Mouse (Mus musculus): ENCODE measurements around the gene Nab2.
"Not testable (repeated sequence)": the region's sequence is repeated elsewhere in the genome, so short reads cannot be mapped to it uniquely, and the experiment has no call there.

Nab2 gene

DNA sequence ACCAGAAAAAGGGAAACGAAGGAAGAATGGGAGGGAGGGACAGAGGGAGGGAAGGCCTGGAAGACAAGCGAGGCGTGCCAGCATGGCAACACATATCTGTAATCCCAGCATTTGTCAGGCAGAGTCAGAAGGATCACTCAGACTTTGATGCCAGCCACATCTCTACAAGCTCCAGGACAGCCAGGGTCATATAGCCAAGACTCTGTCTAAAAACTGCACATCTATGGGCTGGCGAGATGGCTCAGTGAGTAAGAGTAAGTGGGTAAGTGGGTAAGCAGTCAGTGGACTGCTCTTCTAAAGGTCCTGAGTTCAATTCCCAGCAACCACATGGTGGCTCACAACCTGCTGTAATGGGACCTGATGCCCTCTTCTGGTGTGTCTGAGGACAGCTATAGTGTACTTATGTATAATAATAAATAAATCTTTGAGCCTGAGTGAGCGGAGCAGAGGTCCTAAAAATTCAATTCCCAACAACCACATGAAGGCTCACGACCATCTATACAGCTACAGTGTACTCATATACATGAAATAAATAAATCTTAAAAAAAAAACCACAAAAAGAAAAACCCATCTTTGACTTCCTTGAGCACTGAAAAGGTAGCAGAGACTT, 5.8 kb upstream of the Nab2 start:
- DNase-seq (ENCODE audit: low read depth, low spot score) = no peak

GRCm38 (mm10) chr10:127671276-127671675, 2.9 kb upstream of the Nab2 start:
- peak; percentile 25 for DNase-seq (ENCODE audit: low read depth, low spot score)

DNA sequence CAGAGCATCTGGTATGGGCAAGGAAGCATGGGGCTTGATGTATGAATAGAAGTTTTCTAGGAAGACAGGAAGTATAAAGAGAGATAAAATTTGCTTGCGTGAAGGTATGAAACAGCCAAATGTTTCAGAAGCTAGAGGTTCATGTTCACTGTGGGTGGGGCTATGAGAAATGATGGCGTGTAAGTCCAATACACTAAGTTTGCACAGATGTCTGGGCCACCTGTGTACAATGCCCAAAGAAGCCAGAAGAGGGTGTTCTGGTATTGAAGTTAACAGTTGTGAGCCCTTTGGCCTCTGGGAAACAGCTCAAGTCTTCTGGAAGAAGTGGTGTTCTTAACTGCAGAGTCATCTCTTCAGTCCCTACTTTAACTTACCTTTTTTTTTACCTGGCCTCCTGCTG, 1.8 kb upstream of the Nab2 start:
- no peak for DNase-seq (ENCODE audit: low read depth, low spot score)

DNA sequence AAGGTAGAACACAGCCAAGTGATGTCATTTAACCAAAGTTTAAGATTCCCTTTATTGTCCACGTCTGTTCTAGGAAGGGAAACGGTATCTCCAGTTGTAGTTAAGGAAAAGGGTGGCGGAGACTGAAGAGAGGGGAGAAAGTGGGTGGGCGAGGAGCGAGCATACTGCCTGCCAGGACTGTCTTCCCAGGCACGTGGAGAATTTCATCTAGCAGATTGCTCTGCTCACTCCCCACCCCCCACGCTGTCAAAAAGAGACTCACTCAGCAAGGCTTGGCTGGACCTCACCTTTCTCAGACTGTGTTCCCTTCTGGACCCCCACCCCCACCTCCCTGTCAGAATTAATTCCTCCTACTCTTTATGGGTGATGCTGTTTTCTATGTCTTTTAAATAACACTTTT, 802 bp upstream of the Nab2 start:
- no peak for DNase-seq (ENCODE audit: low read depth, low spot score)

DNA sequence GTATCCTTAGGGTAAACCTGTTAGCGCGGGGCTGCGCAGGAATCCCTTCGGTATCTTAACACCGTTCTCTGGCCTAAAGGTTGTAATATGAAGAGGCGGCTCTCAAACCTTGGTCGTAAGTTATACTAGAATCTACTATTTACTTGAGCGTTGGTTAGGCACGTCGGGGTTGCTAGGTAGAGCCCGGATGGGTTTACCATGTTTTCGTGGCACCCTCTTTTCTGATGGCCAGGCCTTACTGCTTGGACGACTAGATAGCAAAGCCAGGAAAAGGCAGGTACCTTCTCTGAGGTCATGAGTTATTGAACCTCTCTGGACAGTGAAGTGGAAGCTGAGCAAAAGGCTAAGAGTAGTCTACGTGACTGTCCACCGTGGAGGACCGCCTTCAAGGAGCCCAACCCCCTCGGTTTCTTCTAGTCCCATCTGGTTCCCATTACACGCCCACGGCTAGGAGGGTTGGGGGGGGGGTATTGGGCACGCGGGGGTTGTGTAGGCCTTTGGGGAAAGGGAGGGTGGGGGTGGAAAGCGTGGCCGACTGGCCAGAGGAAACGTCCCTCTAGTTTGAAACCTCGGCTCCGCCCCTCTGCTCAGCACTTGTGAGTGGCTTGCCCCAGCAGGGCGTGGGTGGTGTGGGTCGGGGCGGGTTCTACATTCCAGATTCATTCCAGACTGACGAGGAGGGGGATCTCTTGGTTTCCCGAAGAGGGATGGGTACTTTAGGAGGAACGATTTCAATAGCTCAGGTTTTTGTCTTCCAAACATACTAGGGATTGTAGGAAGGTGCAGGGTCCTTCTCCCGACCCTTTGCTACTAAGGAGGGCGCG, 887 bp downstream of the Nab2 start:
- DNase-seq (ENCODE audit: low read depth, low spot score) = no peak

DNA sequence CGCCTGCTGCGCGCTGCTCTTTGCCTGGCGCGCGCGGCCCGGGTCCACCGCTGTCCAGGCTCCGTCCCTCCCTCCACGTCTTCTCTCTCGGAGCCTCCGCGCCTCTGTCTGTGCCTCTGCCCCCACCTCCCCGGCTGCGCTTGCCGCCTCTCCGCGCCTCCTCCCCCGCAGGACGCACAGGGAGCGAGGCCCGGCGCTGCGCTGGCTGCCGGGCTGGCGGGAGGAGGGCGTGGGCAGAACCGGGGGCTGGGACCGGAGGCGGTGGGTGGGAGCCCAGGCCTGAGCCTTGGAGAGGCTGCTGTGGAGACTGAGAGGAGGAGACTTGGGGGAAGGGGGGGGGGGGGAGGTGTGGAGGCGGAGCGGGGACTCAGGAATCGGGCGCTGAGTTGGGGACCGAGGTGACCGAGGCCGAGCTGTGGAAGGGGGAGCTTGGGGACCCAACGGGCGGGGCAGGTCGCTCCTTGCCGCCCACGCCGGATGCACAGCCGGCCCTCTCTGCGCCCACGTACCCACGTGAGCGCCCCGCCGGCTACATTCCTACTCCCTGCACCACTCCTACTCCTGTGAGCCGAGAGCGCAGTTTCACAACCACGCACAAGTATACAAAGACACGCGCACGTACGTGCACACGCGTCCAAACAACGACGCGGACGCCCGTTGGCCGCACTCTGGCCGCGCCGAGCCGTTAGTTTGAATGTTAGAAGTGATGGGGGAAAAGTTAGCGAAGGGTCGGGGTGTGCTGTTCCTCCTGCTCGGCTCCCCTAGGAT, 1.7 kb downstream of the Nab2 start, which contains the start of gene Nemp1:
Gene Nemp1 (plus strand): TSS at position 401 of the 768 bp plus-strand sequence.
- DNase-seq (ENCODE audit: low read depth, low spot score) = no peak

DNA sequence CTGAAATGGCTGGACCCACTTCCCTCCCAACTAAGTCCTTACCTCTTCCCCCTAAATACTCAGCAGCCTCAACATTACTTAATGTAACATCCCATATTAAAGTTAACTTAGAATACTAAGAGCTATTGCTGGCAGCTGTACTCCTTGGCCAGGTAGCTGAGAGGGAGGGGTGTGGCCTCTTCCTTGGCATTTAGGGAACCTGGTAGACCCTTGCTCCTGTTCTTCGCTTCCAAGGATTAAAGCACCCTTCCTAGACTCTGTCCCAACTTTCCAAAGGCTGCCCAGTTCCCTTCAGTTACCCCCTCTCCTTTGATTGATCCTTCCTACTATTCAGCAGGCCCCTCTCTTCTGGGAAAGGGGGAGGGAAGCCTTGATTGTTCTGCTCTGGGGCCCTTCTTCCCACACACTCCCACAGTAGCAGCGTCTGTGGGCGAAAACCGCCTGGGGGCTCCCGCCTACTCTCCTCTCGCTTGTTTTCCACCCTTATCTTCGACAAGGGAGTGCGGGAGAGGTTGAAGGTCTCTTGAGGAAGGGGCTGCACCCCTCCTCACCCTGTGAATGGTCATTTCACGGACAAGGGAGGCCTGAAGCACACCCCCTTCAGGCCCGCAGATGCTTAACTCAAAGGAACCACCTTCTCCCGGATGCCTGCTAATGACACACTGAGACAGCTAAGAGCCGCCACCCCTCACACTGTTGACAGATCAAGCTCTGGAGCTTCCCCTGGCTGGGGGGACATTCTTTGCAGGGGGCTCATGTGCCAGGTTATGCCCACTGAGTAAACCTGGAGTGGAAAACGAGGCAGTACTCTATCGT, 2.8 kb downstream of the Nab2 start:
- DNase-seq (ENCODE audit: low read depth, low spot score) = no peak

GRCm38 (mm10) chr10:127664891-127665290, 3.5 kb downstream of the Nab2 start:
- no peak for DNase-seq (ENCODE audit: low read depth, low spot score)

DNA sequence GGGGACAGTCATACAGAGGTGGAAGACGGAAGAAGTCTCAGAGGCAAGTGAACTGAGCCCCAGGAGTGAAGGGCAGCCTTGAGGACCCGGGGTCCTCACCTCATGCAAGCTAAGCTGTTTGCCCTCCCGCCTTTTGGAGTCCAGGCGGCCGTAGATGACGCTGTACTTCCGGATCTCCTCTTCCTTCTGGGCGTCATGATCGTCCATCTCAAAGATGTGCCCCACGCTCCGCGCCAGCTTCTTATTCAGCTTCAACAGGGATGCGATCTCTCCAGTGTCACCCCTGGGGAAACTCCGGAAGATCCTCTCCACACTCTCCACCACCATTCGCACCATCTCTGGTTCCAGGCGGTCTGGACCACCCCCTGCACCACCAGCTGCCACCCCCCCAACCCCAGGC, 4.2 kb downstream of the Nab2 start:
- DNase-seq (ENCODE audit: low read depth, low spot score) = no peak

- no peak for DNase-seq (ENCODE audit: low read depth, low spot score)
Measured at GRCm38 (mm10) chr10:127663590-127663989, 4.8 kb downstream of the Nab2 start.

DNA sequence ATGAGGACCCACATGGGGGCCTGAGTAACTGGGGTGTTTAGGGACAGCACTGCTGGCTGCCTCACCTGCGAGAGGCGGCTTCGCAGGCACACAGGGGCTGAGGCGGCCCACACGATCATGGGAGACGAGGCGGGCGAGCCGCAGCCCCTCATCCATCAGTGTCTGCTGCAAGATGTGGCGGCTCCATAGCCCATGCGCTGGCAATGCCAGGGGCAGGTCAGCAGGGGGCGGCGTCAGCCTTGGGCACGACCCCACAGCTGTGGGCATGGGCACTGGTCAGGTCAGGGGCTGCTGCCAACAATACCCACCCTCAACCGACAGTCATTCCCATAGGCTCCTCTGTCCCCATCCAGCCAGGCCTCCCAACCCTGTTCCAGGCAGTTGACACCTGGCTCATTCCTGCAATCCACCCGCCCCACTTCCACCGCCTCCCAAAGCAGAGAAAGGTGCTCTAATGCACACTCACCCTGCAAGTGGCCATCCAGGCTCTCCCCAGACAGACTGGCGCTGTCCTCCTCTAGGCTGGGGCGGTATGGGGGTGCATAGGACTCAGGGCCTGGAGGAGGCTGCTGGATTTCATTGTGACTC, 5.6 kb downstream of the Nab2 start:
- DNase-seq (ENCODE audit: low read depth, low spot score) = no peak

- no peak for DNase-seq (ENCODE audit: low read depth, low spot score)
Measured at GRCm38 (mm10) chr10:127661915-127662663, 6.3 kb downstream of the Nab2 start.

DNA sequence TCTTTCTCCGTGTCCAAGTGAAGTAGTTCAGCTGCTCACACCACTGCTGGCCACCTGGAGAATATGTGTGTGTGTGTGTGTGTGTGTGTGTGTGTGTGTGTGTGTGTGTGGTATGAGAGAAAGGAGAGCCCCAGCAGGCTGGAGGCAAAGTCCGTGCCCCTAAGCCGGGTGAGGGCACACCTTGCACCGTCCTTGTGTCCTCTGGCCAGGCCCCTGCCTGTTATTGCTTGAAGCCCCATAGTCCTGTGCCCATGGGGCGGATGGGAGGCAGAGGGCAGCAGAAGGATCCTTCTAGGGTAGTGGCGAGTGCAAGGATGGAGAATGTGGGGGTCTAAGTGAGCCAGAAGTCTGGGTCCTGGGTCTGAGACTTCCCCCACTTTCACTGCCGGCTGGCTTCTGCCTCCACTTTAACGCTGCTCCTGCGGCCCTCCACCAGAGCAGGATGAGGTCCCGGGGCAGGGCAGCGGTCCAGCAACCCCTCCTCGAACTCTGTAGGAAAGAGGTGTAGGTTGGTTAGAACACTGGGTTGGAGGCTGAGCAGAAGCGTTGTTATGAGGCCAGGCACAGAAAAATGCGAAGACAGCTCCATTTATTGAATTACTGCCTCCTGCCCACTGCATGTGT, 7.0 kb downstream of the Nab2 start:
- no peak for DNase-seq (ENCODE audit: low read depth, low spot score)

DNA sequence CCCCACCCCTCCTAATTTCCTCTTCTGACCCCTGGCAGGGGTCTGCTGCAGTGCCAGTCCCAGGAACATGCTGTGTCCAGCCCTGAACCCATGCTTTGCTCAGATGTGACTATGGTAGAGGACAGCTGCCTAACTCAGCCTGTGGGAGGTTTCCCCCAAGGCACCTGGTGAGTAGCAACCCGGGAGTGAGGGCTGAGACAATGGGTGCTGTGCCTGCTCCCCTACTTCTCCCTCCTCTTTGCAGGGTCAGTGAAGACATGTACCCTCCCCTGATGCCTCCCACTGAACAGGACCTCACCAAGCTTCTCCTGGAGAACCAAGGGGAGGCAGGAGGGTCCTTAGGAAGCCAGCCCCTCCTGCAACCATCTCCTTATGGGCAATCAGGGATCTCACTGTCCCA, 8.8 kb downstream of the Nab2 start:
- DNase-seq (ENCODE audit: low read depth, low spot score) = no peak

DNA sequence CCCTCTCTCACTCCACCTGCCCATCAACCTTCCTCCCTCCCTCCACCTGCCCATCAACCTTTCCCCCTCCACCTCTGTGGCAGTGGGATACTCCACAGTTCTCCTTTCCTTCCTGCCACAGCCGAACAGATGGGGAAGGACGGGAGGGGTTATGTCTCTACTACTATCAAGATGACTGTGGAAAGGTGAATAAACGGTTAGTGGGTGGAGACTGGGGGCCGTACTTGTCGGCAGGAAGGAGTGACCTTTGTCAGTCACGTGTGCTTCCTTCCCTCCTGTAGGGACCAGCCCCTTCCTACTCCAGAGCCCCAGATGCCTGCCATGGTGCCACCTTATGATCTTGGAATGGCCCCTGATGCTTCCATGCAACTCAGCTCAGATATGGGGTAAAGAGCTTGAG, 10.3 kb downstream of the Nab2 start:
- no peak for DNase-seq (ENCODE audit: low read depth, low spot score)

DNA sequence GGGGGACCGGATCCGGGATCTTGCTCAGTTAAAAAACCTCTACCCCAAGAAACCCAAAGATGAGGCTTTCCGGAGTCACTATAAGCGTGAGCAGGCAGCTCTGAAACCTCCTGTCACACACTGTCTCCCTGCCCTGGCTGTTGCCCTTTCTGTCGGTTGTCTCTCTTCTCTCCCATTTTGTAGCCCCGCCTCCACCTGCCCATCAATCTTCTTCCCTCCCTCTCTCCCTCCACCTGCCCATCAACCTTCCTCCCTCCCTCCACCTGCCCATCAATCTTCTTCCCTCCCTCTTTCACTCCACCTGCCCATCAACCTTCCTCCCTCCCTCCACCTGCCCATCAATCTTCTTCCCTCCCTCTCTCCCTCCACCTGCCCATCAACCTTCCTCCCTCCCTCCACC, 10.8 kb downstream of the Nab2 start:
- DNase-seq (ENCODE audit: low read depth, low spot score) = not testable (repeated sequence)

GRCm38 (mm10) chr10:127654970-127655579, 13.3 kb downstream of the Nab2 start:
- no peak for DNase-seq (ENCODE audit: low read depth, low spot score)

GRCm38 (mm10) chr10:127652906-127653638, 15.3 kb downstream of the Nab2 start:
- DNase-seq (ENCODE audit: low read depth, low spot score) = no peak

DNA sequence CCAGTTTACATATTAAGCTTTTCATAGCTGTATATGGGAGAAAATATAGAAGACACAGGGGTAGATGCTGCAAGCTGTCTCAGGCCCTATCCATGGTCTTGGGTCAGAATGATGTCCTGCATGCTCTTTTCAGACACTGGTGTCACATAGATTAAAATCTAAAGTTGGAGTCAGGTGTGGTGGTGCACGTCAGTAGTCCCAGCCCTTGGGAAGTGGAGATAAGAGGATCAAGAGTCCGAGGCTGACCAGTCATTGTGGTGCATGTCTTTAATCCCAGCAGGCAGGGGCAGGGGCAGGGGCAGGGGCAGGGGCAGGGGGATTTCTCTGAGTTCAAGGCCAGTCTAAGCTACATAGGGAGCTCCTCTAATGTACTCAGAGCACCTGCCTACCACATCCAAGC, 22.6 kb downstream of the Nab2 start:
- DNase-seq (ENCODE audit: low read depth, low spot score) = no peak

Measured in c-Kit-negative CD71-positive TER-119-positive erythroid progenitor cells, embryonic 14.5 days (primary cell).